Mouse (Mus musculus) hindbrain, embryonic 14.5 days (tissue): ENCODE results near the gene Srgap3. TPM values are rescaled to one million over a fixed set of nuclear protein-coding genes. Genes with fewer than 3 reads are reported as not detected.

Source experiments
- ATAC-seq: fragments of 200-750 bp; cut with Nextera tagmentation; 2 replicates; pipeline ENCODE4 v1.8.0; 2017; ENCODE audit warnings: moderate number of reproducible peaks, mild to moderate bottlenecking, moderate TSS enrichment, moderate library complexity; ENCODE audit not compliant: low FRiP score
- DNase-seq: peaks from one replicate; pipeline ENCODE4 v3.0.0-alpha.2; 2015; ENCODE audit warnings: low spot score
- H3K27ac ChIP-seq: fragments of 300-500 bp; sonication (generic); 2 replicates; pipeline ENCODE4 v1.5.1; 2014; ENCODE audit warnings: mild to moderate bottlenecking, moderate library complexity
- H3K27me3 ChIP-seq: fragments of 300-500 bp; sonication (generic); 2 replicates; pipeline ENCODE4 v1.6.1; 2014; ENCODE audit warnings: mild to moderate bottlenecking, low read length, mixed read lengths; ENCODE audit not compliant: control insufficient read depth, insufficient read depth
- H3K36me3 ChIP-seq: fragments of 300-500 bp; sonication (generic); replicated peaks from 2 replicates; pipeline ENCODE4 v1.6.1; 2014; ENCODE audit not compliant: control insufficient read depth, insufficient read depth
- H3K4me1 ChIP-seq: fragments of 300-500 bp; sonication (generic); replicated peaks from 2 replicates; pipeline ENCODE4 v1.6.1; 2014; ENCODE audit warnings: antibody characterized with exemption, low read length, mixed read lengths; ENCODE audit not compliant: control insufficient read depth, insufficient read depth
- H3K4me2 ChIP-seq: fragments of 300-500 bp; sonication (generic); replicated peaks from 2 replicates; pipeline ENCODE4 v1.6.1; 2014; ENCODE audit warnings: mild to moderate bottlenecking, moderate library complexity
- H3K4me3 ChIP-seq: fragments of 300-500 bp; sonication (generic); replicated peaks from 2 replicates; pipeline ENCODE4 v1.5.1; 2014; ENCODE audit warnings: mild to moderate bottlenecking, low read length
- H3K9ac ChIP-seq: fragments of 300-500 bp; sonication (generic); 2 replicates; pipeline ENCODE4 v1.6.1; 2014
- H3K9me3 ChIP-seq: fragments of 300-500 bp; sonication (generic); 2 replicates; pipeline ENCODE4 v1.6.1; 2016; ENCODE audit warnings: low read length; ENCODE audit not compliant: control insufficient read depth
- WGBS: fragments of 180-500 bp; shearing (Covaris S2); extraction: QIAGEN DNeasy Blood & Tissue Kit; methylation state at CpG from one replicate; pipeline ENCODE4 v1.1.7; 2014; 5-methylcytosine and 5-hydroxymethylcytosine counted together
- polyA plus RNA-seq: library from polyadenylated mRNA; unstranded; fragments of >200 nt; fragmentation: Nextera tagmentation; extraction: Ambion mirVana; gene quantifications from 2 replicates; pipeline ENCODE4 v1.2.1, GENCODE M21; 2014

Srgap3 gene
- 49.9 and 50.7 TPM in 2 replicates for polyA plus RNA-seq

DNA sequence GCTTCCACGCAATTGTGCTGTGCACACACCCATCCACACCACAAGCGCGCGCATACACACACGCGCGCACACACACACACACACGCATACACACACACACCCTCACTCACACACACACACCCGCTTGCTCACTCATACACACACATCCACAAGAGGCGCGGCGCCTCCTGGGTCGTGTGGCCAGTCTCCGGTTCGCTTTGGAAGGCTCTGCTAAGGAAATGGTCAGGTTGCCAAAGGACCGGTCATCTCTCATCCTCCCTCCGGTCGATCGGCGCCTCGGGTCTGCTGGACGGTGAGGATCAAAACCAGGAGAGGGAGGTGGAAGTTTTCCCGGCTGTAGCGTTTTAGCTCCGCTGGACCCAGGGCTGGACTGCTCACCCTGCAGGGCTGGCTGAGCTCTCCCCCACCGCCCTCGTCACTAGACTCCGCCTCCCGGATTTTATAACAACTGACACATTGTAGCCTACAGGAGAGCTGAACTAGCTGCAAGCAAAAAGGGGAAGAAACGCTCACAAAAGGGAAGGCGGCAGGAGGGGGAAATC lies at the start of gene Srgap3:
TSS of gene Srgap3 (minus strand) at position 372 of the 542 bp plus-strand sequence.
- peak within 1 kb of the TSS; percentile 92 for H3K27ac ChIP-seq
- H3K27me3 ChIP-seq = no peaks in the 10 kb centered on the region
- peak within 1 kb of the TSS; percentile 83 for H3K4me3 ChIP-seq
- peak within 1 kb of the TSS; percentile 78 for H3K4me2 ChIP-seq
- H3K4me1 ChIP-seq = peaks cover 44% of the 10 kb centered on the region
- 0 out of 2 replicates have a peak, but pooled peaks cover 7% of the 10 kb centered on the region for H3K36me3 ChIP-seq
- peak; percentile 91 for ATAC-seq
- no peaks in the 10 kb centered on the region for H3K9me3 ChIP-seq
- peak within 1 kb of the TSS; percentile 93 for H3K9ac ChIP-seq
- peak; percentile 85 for DNase-seq
- under 1% methylated on average over 31 of the region's 31 CpGs for WGBS

- DNase-seq = no peak
- no peak for ATAC-seq
- WGBS = 48% methylated on average over 1 of the region's 1 CpGs
- Histone ChIP-seq H3K4me3 (no peak overlapping the region), H3K4me2 (no peak overlapping the region), H3K27me3 (no peaks in the 10 kb centered on the region), H3K9me3 (no peaks in the 10 kb centered on the region), H3K27ac (no peak overlapping the region), H3K9ac (no peak overlapping the region), H3K36me3 (no peaks in the 10 kb centered on the region), H3K4me1 (peaks cover 5% of the 10 kb centered on the region; the same call in 1 of the 2 replicates)
These were observed 48.6 kb upstream of the Srgap3 start for GRCm38 (mm10) chr6:112995708-112996107.

- H3K9ac ChIP-seq = no peak overlapping the region
- H3K36me3 ChIP-seq = no peaks in the 10 kb centered on the region
- WGBS = 46% methylated on average over 1 of the region's 1 CpGs
- no peak overlapping the region for H3K27ac ChIP-seq
- H3K4me1 ChIP-seq = peaks cover 14% of the 10 kb centered on the region
- H3K27me3 ChIP-seq = no peaks in the 10 kb centered on the region
- no peak overlapping the region for H3K4me2 ChIP-seq
- DNase-seq (no peak), ATAC-seq (0 out of 2 replicates have a peak, but pooled peaks have one; percentile 8)
- H3K4me3 ChIP-seq = no peak overlapping the region
- H3K9me3 ChIP-seq = no peaks in the 10 kb centered on the region
These were observed 43.1 kb upstream of the Srgap3 start for GRCm38 (mm10) chr6:112990119-112990518.

DNA sequence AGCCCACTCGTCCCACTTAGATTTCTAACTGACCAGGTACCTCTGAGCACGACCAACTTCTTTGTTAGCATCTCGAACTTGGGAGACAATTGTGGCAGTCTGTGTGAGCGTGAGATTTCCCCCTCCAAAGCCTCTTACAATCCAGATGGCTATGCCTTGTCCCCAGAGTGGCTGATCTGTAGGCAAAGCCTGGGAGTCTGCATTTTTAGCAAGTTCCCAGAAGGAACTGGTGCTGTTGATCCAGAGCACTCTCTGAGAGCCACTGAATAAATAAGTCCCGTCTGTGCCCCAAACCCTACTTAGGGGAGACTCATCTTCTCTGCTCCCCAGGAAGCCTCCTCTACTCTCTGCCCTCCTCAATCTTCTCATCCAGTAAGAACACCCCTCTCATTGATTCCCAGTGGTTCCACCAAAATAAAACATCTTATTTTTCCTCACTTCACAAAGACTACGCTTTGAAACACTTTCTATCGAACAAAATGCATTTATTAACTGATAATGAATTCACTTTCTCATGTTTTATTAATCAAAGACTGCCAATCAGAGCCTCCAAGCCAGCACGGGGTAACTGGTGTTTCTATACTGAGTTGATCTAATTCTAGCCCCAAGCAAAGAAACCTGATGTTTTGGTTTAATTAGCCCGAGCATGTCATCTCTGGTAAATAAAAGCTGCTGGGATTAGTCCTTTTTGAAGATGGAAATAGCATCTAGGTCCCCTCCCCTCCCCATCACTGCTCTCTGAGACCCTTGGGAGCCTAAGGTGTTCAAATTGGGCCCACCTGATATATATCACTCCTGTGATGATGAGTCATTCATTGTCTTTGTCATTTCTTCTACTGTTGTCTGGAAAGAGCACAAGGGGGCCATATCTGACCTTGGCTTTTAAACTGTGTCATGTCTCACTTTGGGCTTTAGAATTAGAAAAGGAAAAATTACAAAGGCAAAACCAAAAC lies 38.6 kb upstream of the Srgap3 start:
- no peaks in the 10 kb centered on the region for H3K27me3 ChIP-seq
- DNase-seq (no peak), ATAC-seq (peak; percentile 46; the same call in 1 of the 2 replicates)
- H3K4me1 ChIP-seq = peaks cover 17% of the 10 kb centered on the region
- H3K9ac ChIP-seq = no peak overlapping the region
- no peak overlapping the region for H3K4me2 ChIP-seq
- WGBS = 30% methylated on average over 9 of the region's 9 CpGs
- H3K27ac ChIP-seq = no peak overlapping the region
- no peaks in the 10 kb centered on the region for H3K9me3 ChIP-seq
- no peak overlapping the region for H3K4me3 ChIP-seq
- H3K36me3 ChIP-seq = no peaks in the 10 kb centered on the region

GRCm38 (mm10) chr6:112982241-112982640 lies 35.2 kb upstream of the Srgap3 start:
- Histone ChIP-seq H3K4me2 (0 out of 2 replicates have a peak overlapping the region, but pooled peaks have one; percentile 3), H3K9me3 (no peaks in the 10 kb centered on the region), H3K27ac (no peak overlapping the region), H3K36me3 (no peaks in the 10 kb centered on the region), H3K4me1 (peaks cover 10% of the 10 kb centered on the region), H3K4me3 (no peak overlapping the region), H3K27me3 (no peaks in the 10 kb centered on the region), H3K9ac (0 out of 2 replicates have a peak overlapping the region, but pooled peaks have one; percentile 20)
- DNase-seq = no peak
- 13% methylated on average over 7 of the region's 7 CpGs for WGBS
- ATAC-seq = 0 out of 2 replicates have a peak, but pooled peaks have one; percentile 46

DNA sequence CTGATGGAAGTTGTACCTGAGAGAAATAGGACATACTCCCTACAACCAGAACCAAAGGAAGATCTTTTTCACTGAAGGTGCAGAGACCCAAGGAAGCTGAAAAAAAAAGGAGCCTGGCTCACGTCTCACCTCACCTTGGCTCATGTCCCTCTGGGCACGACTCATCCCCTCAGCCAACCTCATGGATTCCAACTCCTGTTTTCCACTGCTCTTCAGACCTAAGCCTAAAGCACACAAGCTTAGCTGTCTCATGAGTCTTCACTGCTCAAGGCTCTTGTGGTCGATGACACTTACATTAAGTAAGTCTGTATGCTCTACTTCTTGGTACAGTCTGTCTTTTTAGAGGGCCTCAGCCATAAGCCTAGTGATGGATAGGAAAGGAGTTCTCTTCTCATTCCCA lies 31.9 kb upstream of the Srgap3 start:
- 93% methylated on average over 3 of the region's 3 CpGs for WGBS
- ATAC-seq (no peak), DNase-seq (no peak)

DNA sequence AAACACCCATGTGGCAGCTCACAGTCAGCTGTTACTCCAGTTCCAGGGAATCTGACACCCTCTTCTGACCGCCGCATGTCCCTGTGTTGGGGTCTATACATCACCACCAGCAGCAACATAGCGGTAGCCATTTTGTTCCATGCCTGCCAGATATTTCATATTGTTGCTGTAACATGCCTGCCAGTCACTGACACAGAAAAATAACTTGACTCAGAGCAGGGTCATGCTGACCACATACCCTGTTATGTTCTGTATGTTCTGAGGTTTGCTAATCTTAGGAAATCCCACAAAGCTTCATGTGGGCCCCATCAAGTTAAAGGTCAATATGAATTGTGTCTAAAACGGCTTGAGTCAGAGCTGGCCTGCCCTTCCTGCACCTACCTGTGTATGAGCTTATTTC lies 30.2 kb upstream of the Srgap3 start:
- no peak overlapping the region for H3K9ac ChIP-seq
- no peak overlapping the region for H3K4me3 ChIP-seq
- no peak overlapping the region for H3K4me2 ChIP-seq
- H3K36me3 ChIP-seq = no peaks in the 10 kb centered on the region
- no peaks in the 10 kb centered on the region for H3K27me3 ChIP-seq
- peaks cover 45% of the 10 kb centered on the region for H3K4me1 ChIP-seq
- WGBS = 70% methylated on average over 4 of the region's 4 CpGs
- no peak overlapping the region for H3K27ac ChIP-seq
- no peaks in the 10 kb centered on the region for H3K9me3 ChIP-seq
- no peak for ATAC-seq
- no peak for DNase-seq

More for the DNA sequence above, 31.9 kb upstream of the Srgap3 start:
- no peak overlapping the region for H3K4me3 ChIP-seq
- H3K9me3 ChIP-seq = no peaks in the 10 kb centered on the region
- no peaks in the 10 kb centered on the region for H3K27me3 ChIP-seq
- H3K9ac ChIP-seq = no peak overlapping the region
- H3K27ac ChIP-seq = no peak overlapping the region
- H3K4me1 ChIP-seq = peaks cover 29% of the 10 kb centered on the region
- H3K4me2 ChIP-seq = no peak overlapping the region
- no peaks in the 10 kb centered on the region for H3K36me3 ChIP-seq

DNA sequence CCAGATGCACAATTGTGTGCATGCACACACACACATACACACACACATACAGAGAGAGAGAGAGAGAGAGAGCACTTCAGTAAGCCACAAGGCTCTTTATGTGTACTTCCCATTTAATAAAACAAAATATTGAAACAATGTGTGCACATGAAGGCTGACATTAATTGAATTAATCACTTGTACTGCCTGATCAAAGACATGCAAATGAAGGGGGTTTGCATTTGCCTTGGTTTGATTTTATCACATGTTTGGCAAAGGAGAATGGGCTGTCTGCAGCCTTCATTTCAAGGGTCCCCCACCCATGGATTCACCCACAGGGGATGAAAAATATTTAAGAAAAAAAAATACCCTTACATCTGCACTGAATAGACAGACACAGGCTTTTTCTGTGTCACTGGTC lies 29.5 kb upstream of the Srgap3 start:
- H3K27ac ChIP-seq = no peak overlapping the region

GRCm38 (mm10) chr6:112976136-112976535 lies 29.1 kb upstream of the Srgap3 start:
- Histone ChIP-seq H3K4me2 (no peak overlapping the region), H3K9ac (no peak overlapping the region), H3K9me3 (no peaks in the 10 kb centered on the region), H3K27me3 (no peaks in the 10 kb centered on the region), H3K4me1 (peaks cover 53% of the 10 kb centered on the region), H3K36me3 (no peaks in the 10 kb centered on the region), H3K4me3 (no peak overlapping the region), H3K27ac (no peak overlapping the region)
- no peak for DNase-seq
- ATAC-seq = no peak
- 67% methylated on average over 16 of the region's 16 CpGs for WGBS

More for the DNA sequence above, 29.5 kb upstream of the Srgap3 start:
- DNase-seq (no peak), ATAC-seq (no peak)
- H3K4me1 ChIP-seq = peaks cover 49% of the 10 kb centered on the region
- no peak overlapping the region for H3K4me3 ChIP-seq
- H3K36me3 ChIP-seq = no peaks in the 10 kb centered on the region
- H3K9me3 ChIP-seq = no peaks in the 10 kb centered on the region
- H3K27me3 ChIP-seq = no peaks in the 10 kb centered on the region
- no peak overlapping the region for H3K4me2 ChIP-seq
- no peak overlapping the region for H3K9ac ChIP-seq
